Mouse (Mus musculus): ENCODE data around the gene Hmces. TPM values are rescaled to one million over a fixed set of nuclear protein-coding genes. Genes with fewer than 3 reads are reported as not detected.

The Hmces gene
- polyA plus RNA-seq, 1 experiment: 1.5 TPM

GRCm38 (mm10) chr6:87876068-87876643 lies 37.6 kb upstream of the Hmces start:
- Histone ChIP-seq H3K27me3 (replicated peaks) (no peaks in the 10 kb centered on the region), H3K4me3 (replicated peaks) (peak overlapping the region; percentile 70), H3K36me3 (replicated peaks; ENCODE audit: low read length) (peaks cover 4% of the 10 kb centered on the region), H3K4me1 (peaks cover 84% of the 10 kb centered on the region), H3K9me3 (peaks cover 4% of the 10 kb centered on the region)
- no peak for TF ChIP-seq GATA1 (IDR thresholded peaks at IDR 0.05; ENCODE audit: borderline replicate concordance, low read length)
- no peak for TF ChIP-seq FLI1 (IDR thresholded peaks at IDR 0.05; ENCODE audit: low read length)

GRCm38 (mm10) chr6:87879010-87879409 lies 34.7 kb upstream of the Hmces start:
- TF ChIP-seq GATA1 (IDR thresholded peaks at IDR 0.05; ENCODE audit: borderline replicate concordance, low read length) (no peak), FLI1 (IDR thresholded peaks at IDR 0.05; ENCODE audit: low read length) (no peak)
- Histone ChIP-seq H3K36me3 (replicated peaks; ENCODE audit: low read length) (peaks cover 3% of the 10 kb centered on the region), H3K27me3 (replicated peaks) (no peaks in the 10 kb centered on the region), H3K4me1 (peaks cover 93% of the 10 kb centered on the region), H3K4me3 (replicated peaks) (no peak overlapping the region), H3K9me3 (peaks cover 3% of the 10 kb centered on the region)

GRCm38 (mm10) chr6:87879628-87880027 lies 34.1 kb upstream of the Hmces start:
- TF ChIP-seq FLI1 (IDR thresholded peaks at IDR 0.05; ENCODE audit: low read length): no peak
- no peak for TF ChIP-seq GATA1 (IDR thresholded peaks at IDR 0.05; ENCODE audit: borderline replicate concordance, low read length)
- Histone ChIP-seq H3K27me3 (replicated peaks) (no peaks in the 10 kb centered on the region), H3K9me3 (no peaks in the 10 kb centered on the region), H3K36me3 (replicated peaks; ENCODE audit: low read length) (no peaks in the 10 kb centered on the region), H3K4me1 (peaks cover 90% of the 10 kb centered on the region), H3K4me3 (replicated peaks) (no peak overlapping the region)

GRCm38 (mm10) chr6:87882221-87882620 lies 31.5 kb upstream of the Hmces start:
- TF ChIP-seq FLI1 (IDR thresholded peaks at IDR 0.05; ENCODE audit: low read length) (no peak), GATA1 (IDR thresholded peaks at IDR 0.05; ENCODE audit: borderline replicate concordance, low read length) (no peak)
- H3K4me1 ChIP-seq: peaks cover 77% of the 10 kb centered on the region
- no peaks in the 10 kb centered on the region for H3K27me3 ChIP-seq (replicated peaks)
- no peaks in the 10 kb centered on the region for H3K36me3 ChIP-seq (replicated peaks; ENCODE audit: low read length)
- H3K9me3 ChIP-seq: no peaks in the 10 kb centered on the region
- no peak overlapping the region for H3K4me3 ChIP-seq (replicated peaks)

GRCm38 (mm10) chr6:87882816-87883215 lies 30.9 kb upstream of the Hmces start:
- H3K9me3 ChIP-seq: no peaks in the 10 kb centered on the region
- no peaks in the 10 kb centered on the region for H3K27me3 ChIP-seq (replicated peaks)
- H3K4me1 ChIP-seq: peaks cover 74% of the 10 kb centered on the region
- no peaks in the 10 kb centered on the region for H3K36me3 ChIP-seq (replicated peaks; ENCODE audit: low read length)
- no peak for TF ChIP-seq GATA1 (IDR thresholded peaks at IDR 0.05; ENCODE audit: borderline replicate concordance, low read length)
- no peak for TF ChIP-seq FLI1 (IDR thresholded peaks at IDR 0.05; ENCODE audit: low read length)
- no peak overlapping the region for H3K4me3 ChIP-seq (replicated peaks)

GRCm38 (mm10) chr6:87886721-87887120 lies 27.0 kb upstream of the Hmces start:
- Histone ChIP-seq H3K4me1 (peaks cover 66% of the 10 kb centered on the region), H3K9me3 (no peaks in the 10 kb centered on the region), H3K4me3 (replicated peaks) (no peak overlapping the region), H3K27me3 (replicated peaks) (no peaks in the 10 kb centered on the region), H3K36me3 (replicated peaks; ENCODE audit: low read length) (peaks cover 33% of the 10 kb centered on the region)
- TF ChIP-seq FLI1 (IDR thresholded peaks at IDR 0.05; ENCODE audit: low read length) (no peak), GATA1 (IDR thresholded peaks at IDR 0.05; ENCODE audit: borderline replicate concordance, low read length) (no peak)

- Histone ChIP-seq H3K9me3 (no peaks in the 10 kb centered on the region), H3K4me1 (peaks cover 56% of the 10 kb centered on the region), H3K36me3 (replicated peaks; ENCODE audit: low read length) (peaks cover 42% of the 10 kb centered on the region), H3K27me3 (replicated peaks) (no peaks in the 10 kb centered on the region), H3K4me3 (replicated peaks) (peak within 1 kb of the TSS; percentile 93)
- no peak for TF ChIP-seq GATA1 (IDR thresholded peaks at IDR 0.05; ENCODE audit: borderline replicate concordance, low read length)
- no peak for TF ChIP-seq FLI1 (IDR thresholded peaks at IDR 0.05; ENCODE audit: low read length)
Observed at GRCm38 (mm10) chr6:87887594-87888233, 26.0 kb upstream of the Hmces start, which contains the start of gene Copg1. Gene Copg1 (plus strand): TSS chr6:87887814.

GRCm38 (mm10) chr6:87893931-87894330 lies 19.8 kb upstream of the Hmces start:
- no peak overlapping the region for H3K4me3 ChIP-seq (replicated peaks)
- H3K27me3 ChIP-seq (replicated peaks): no peaks in the 10 kb centered on the region
- TF ChIP-seq FLI1 (IDR thresholded peaks at IDR 0.05; ENCODE audit: low read length) (no peak), GATA1 (IDR thresholded peaks at IDR 0.05; ENCODE audit: borderline replicate concordance, low read length) (no peak)
- peaks cover 99% of the 10 kb centered on the region for H3K36me3 ChIP-seq (replicated peaks; ENCODE audit: low read length)
- H3K9me3 ChIP-seq: no peaks in the 10 kb centered on the region
- H3K4me1 ChIP-seq: peaks cover 21% of the 10 kb centered on the region

GRCm38 (mm10) chr6:87898028-87898427 lies 15.7 kb upstream of the Hmces start:
- Histone ChIP-seq H3K9me3 (no peaks in the 10 kb centered on the region), H3K36me3 (replicated peaks; ENCODE audit: low read length) (peaks cover 98% of the 10 kb centered on the region), H3K4me3 (replicated peaks) (no peak overlapping the region), H3K27me3 (replicated peaks) (no peaks in the 10 kb centered on the region), H3K4me1 (peaks cover 6% of the 10 kb centered on the region; the same call in 1 of the 2 replicates)
- TF ChIP-seq GATA1 (IDR thresholded peaks at IDR 0.05; ENCODE audit: borderline replicate concordance, low read length): no peak
- no peak for TF ChIP-seq FLI1 (IDR thresholded peaks at IDR 0.05; ENCODE audit: low read length)

- H3K4me3 ChIP-seq (replicated peaks): no peak overlapping the region
- H3K9me3 ChIP-seq: no peaks in the 10 kb centered on the region
- no peaks in the 10 kb centered on the region for H3K4me1 ChIP-seq
- no peaks in the 10 kb centered on the region for H3K27me3 ChIP-seq (replicated peaks)
- peaks cover 99% of the 10 kb centered on the region for H3K36me3 ChIP-seq (replicated peaks; ENCODE audit: low read length)
- TF ChIP-seq GATA1 (IDR thresholded peaks at IDR 0.05; ENCODE audit: borderline replicate concordance, low read length) (no peak), FLI1 (IDR thresholded peaks at IDR 0.05; ENCODE audit: low read length) (no peak)
Observed at GRCm38 (mm10) chr6:87906632-87907031, 7.1 kb upstream of the Hmces start.
